Mouse (Mus musculus) heart, embryonic 14.5 days (tissue): ENCODE measurements around the gene Tph2. TPM values are rescaled to one million over a fixed set of nuclear protein-coding genes. Genes with fewer than 3 reads are reported as not detected.

Experiments
- ATAC-seq: fragments of 200-750 bp; cut with Nextera tagmentation; 2 replicates; pipeline ENCODE4 v1.8.0; 2017; ENCODE audit warnings: low read depth, moderate TSS enrichment; ENCODE audit not compliant: insufficient number of reproducible peaks, insufficient read depth, low FRiP score
- H3K27ac ChIP-seq, 2 experiments: fragments of 200-500 bp in 1 of 2; fragments of 300-500 bp in 1 of 2; sonication (generic) in 1 of 2; replicated peaks in 1 of 2; 2 replicates each; pipeline ENCODE4 v1.5.1; 2012 to 2014; ENCODE audit warnings: low read depth in 2 of 2, low read length in 2 of 2, control low read depth in 1 of 2, mild to moderate bottlenecking in 1 of 2, mixed read lengths in 1 of 2; ENCODE audit not compliant: control insufficient read depth in 1 of 2, insufficient read depth in 1 of 2
- H3K27me3 ChIP-seq: fragments of 300-500 bp; sonication (generic); 2 replicates; pipeline ENCODE4 v1.6.1; 2014; ENCODE audit warnings: mild to moderate bottlenecking, low read length, control low read depth; ENCODE audit not compliant: control insufficient read depth, insufficient read depth
- H3K36me3 ChIP-seq: fragments of 300-500 bp; sonication (generic); 2 replicates; pipeline ENCODE4 v1.6.1; 2014; ENCODE audit warnings: mild to moderate bottlenecking, control low read depth, low read length, mixed read lengths; ENCODE audit not compliant: control insufficient read depth, insufficient read depth
- H3K4me1 ChIP-seq, 2 experiments: fragments of 200-500 bp in 1 of 2; fragments of 300-500 bp in 1 of 2; sonication (generic) in 1 of 2; 2 replicates each; pipeline ENCODE4 v1.6.1; 2012 to 2014; ENCODE audit warnings: low read length in 2 of 2, control low read depth in 1 of 2, mixed read lengths in 1 of 2; ENCODE audit not compliant: control insufficient read depth in 2 of 2, insufficient read depth in 2 of 2
- H3K4me2 ChIP-seq: fragments of 300-500 bp; sonication (generic); 2 replicates; pipeline ENCODE4 v1.6.1; 2014; ENCODE audit warnings: mild to moderate bottlenecking, low read length
- H3K4me3 ChIP-seq, 2 experiments: fragments of 200-500 bp in 1 of 2; fragments of 300-500 bp in 1 of 2; sonication (generic) in 1 of 2; 2 replicates each; pipeline ENCODE4 v1.5.1; 2012 to 2014; ENCODE audit warnings: low read length in 2 of 2, mild to moderate bottlenecking in 2 of 2, control low read depth in 1 of 2, low read depth in 1 of 2, moderate library complexity in 1 of 2; ENCODE audit not compliant: control insufficient read depth in 1 of 2, insufficient read depth in 1 of 2
- H3K9ac ChIP-seq: fragments of 300-500 bp; sonication (generic); 2 replicates; pipeline ENCODE4 v1.6.1; 2014; ENCODE audit warnings: mild to moderate bottlenecking, low read length
- H3K9me3 ChIP-seq: fragments of 300-500 bp; sonication (generic); 2 replicates; pipeline ENCODE4 v1.6.1; 2016; ENCODE audit warnings: low read length, control low read depth; ENCODE audit not compliant: control insufficient read depth
- WGBS: fragments of 180-500 bp; shearing (Covaris S2); extraction: QIAGEN DNeasy Blood & Tissue Kit; methylation state at CpG from one replicate; pipeline ENCODE4 v1.1.7; 2014; 5-methylcytosine and 5-hydroxymethylcytosine counted together
- polyA plus RNA-seq: library from polyadenylated mRNA; unstranded; fragments of >200 nt; fragmentation: Nextera tagmentation; extraction: Ambion mirVana; gene quantifications from 2 replicates; pipeline ENCODE4 v1.2.1, GENCODE M21; 2014

Gene Tph2
- polyA plus RNA-seq, 1 experiment from 2014 or later = not detected

DNA sequence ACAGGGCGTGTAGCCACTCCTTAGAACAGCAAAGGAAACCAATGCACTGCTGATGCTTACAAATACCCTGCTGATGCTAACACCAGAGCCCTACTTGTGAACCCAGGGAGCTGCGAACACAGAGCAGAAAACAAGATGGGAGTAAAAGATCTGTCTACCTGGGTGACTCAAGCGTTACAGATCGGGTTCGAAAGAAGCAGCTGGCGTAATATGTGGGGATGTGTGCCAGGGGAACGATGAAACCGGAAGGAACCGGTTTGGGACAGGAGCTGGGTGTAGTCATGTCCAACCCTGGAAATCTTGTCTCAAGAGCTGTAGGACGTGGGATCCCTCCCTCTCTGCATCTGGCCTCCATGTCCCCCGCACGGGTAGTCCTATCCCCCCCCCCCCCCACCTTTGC, 134.1 kb downstream of the Tph2 start:
- Histone ChIP-seq H3K36me3 (no peaks in the 10 kb centered on the region), H3K9ac (no peak overlapping the region), H3K9me3 (no peaks in the 10 kb centered on the region; the same call in 1 of the 2 replicates), H3K4me2 (no peak overlapping the region), H3K27ac (no peak overlapping the region), H3K27me3 (no peaks in the 10 kb centered on the region), H3K4me3 (no peak overlapping the region), H3K4me1 (no peaks in the 10 kb centered on the region)
- no peak for ATAC-seq
- 82% methylated on average over 12 of the region's 12 CpGs for WGBS

DNA sequence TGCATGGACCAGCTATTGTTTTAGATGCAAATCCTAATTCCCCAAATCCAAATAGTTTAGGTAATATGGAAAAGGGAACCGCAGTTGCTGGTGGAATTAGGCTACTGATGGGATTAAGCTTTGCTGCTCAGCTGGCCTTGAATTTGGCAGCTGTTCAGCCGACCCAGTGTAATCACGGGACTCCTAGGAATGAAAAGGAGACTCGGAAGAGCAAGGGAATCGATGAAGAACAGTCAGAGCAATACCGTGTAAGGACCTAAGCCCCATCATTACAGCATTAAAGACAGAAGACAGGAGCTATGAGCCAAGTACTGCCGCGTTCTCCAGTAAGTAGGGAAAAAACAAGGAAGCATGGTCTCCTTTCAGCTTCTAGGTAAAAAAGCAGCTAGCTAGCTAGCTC, 134.6 kb downstream of the Tph2 start:
- no peak overlapping the region for H3K9ac ChIP-seq
- H3K27ac ChIP-seq = no peak overlapping the region
- no peaks in the 10 kb centered on the region; the same call in 1 of the 2 replicates for H3K9me3 ChIP-seq
- ATAC-seq = no peak
- no peak overlapping the region for H3K4me3 ChIP-seq
- 68% methylated on average over 8 of the region's 8 CpGs for WGBS
- H3K4me2 ChIP-seq = no peak overlapping the region
- H3K4me1 ChIP-seq = no peaks in the 10 kb centered on the region
- no peaks in the 10 kb centered on the region for H3K36me3 ChIP-seq
- H3K27me3 ChIP-seq = no peaks in the 10 kb centered on the region

DNA sequence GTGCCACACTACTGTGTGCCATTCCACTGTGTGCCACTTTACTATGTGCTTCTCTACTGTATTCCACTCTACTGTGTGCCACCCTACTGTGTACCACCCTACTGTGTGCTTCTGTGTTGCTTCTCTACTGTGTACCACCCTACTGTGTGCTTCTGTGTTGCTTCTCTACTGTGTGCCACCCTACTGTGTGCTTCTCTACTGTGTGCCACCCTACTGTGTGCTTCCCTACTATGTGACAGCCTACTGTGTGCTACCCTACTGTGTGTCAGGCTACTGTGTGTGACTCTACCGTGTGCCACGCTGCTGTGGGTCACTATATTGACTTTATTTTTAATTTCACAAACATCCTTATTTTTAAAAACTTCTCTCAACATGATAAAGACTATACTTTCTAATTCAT, 136.3 kb downstream of the Tph2 start:
- Histone ChIP-seq H3K4me3 (no peak overlapping the region), H3K27me3 (no peaks in the 10 kb centered on the region), H3K9ac (no peak overlapping the region), H3K27ac (no peak overlapping the region), H3K9me3 (no peaks in the 10 kb centered on the region; the same call in 1 of the 2 replicates), H3K4me2 (no peak overlapping the region), H3K4me1 (no peaks in the 10 kb centered on the region), H3K36me3 (no peaks in the 10 kb centered on the region)
- WGBS = 87% methylated on average over 2 of the region's 2 CpGs
- no peak for ATAC-seq

DNA sequence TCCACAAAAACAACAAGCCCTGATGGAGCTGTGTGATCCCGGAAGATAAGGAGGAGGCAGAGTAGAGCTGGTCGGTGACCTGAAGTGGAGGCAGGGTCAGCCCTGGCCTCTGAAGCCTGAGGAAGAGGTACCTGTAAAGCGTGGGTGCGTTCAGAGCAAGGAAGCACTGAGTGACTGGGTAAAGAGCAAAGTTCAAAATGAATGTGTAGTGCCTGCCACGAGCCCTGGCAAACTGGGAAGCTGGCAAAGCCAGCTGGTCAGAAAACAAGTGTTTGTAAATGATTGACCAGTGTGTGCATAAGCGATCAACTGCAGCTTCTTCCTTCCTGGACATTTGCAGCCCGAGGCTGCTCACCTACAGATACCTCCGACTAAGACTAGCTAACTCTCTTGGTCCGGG, 149.1 kb downstream of the Tph2 start:
- Histone ChIP-seq H3K9ac (no peak overlapping the region), H3K27me3 (no peaks in the 10 kb centered on the region), H3K4me1 (no peaks in the 10 kb centered on the region), H3K9me3 (no peaks in the 10 kb centered on the region), H3K4me3 (no peak overlapping the region), H3K27ac (no peak overlapping the region), H3K4me2 (no peak overlapping the region), H3K36me3 (no peaks in the 10 kb centered on the region)
- WGBS = 84% methylated on average over 9 of the region's 9 CpGs
- ATAC-seq = no peak

Other genes starting within 250 kb of the Tph2 start
- 42.3 and 48.1 TPM in 2 replicates for gene Tbc1d15, start 66.4 kb upstream of the Tph2 start, polyA plus RNA-seq
- 18.6 and 22.0 TPM in 2 replicates for gene Rab21, start 130.6 kb upstream of the Tph2 start, polyA plus RNA-seq
- 24.3 and 30.1 TPM in 2 replicates for gene Tmem19, start 177.5 kb upstream of the Tph2 start, polyA plus RNA-seq
- gene Thap2, start 199.4 kb upstream of the Tph2 start, polyA plus RNA-seq = 8.1 and 14.1 TPM in 2 replicates
- gene Zfc3h1, start 199.9 kb upstream of the Tph2 start, polyA plus RNA-seq = 18.8 and 19.1 TPM in 2 replicates